Mouse (Mus musculus) MEL (cell line): ENCODE data around the gene Actn2. TPM values are rescaled to one million over a fixed set of nuclear protein-coding genes. Genes with fewer than 3 reads are reported as not detected.

Experiments
- DNase-seq: peaks from one replicate; pipeline ENCODE4 v3.0.0; 2011; ENCODE audit warnings: low read depth, low spot score
- H3K27ac ChIP-seq: 2 replicates; pipeline ENCODE4 v1.5.1; 2012; ENCODE audit warnings: low read depth, mild to moderate bottlenecking, control low read depth, low read length, moderate library complexity; ENCODE audit not compliant: control insufficient read depth
- H3K27me3 ChIP-seq, 2 experiments: fragments of 150-350 bp in 1 of 2; sonication (generic) in 1 of 2; 2 replicates each; pipeline ENCODE4 v1.6.1; 2012; ENCODE audit warnings: low read length in 2 of 2, mild to moderate bottlenecking in 2 of 2, improper control_type of control experiment in 1 of 2, moderate library complexity in 1 of 2; ENCODE audit not compliant: insufficient read depth in 2 of 2, control insufficient read depth in 1 of 2
- H3K36me3 ChIP-seq, 2 experiments: 2 replicates each; pipeline ENCODE4 v1.6.1; 2012 to 2014; ENCODE audit warnings: low read length in 2 of 2, improper control_type of control experiment in 1 of 2, inconsistent platforms in 1 of 2, mild to moderate bottlenecking in 1 of 2; ENCODE audit not compliant: insufficient read depth in 2 of 2, control insufficient read depth in 1 of 2
- H3K4me1 ChIP-seq, 2 experiments: fragments of 150-350 bp in 1 of 2; sonication (generic) in 1 of 2; 2 replicates each; pipeline ENCODE4 v1.6.1; 2012; ENCODE audit warnings: low read length in 2 of 2, improper control_type of control experiment in 1 of 2, mild to moderate bottlenecking in 1 of 2; ENCODE audit not compliant: insufficient read depth in 2 of 2, control insufficient read depth in 1 of 2
- H3K4me3 ChIP-seq, 2 experiments: fragments of 150-350 bp in 1 of 2; sonication (generic) in 1 of 2; 2 replicates each; pipeline ENCODE4 v1.5.1; 2012; ENCODE audit warnings: low read depth in 2 of 2, low read length in 2 of 2, mild to moderate bottlenecking in 2 of 2, moderate library complexity in 2 of 2, control low read depth in 1 of 2, improper control_type of control experiment in 1 of 2; ENCODE audit not compliant: control insufficient read depth in 1 of 2, insufficient read depth in 1 of 2
- H3K79me2 ChIP-seq: 2 replicates; pipeline ENCODE4 v1.6.1; 2012; ENCODE audit warnings: mild to moderate bottlenecking, low read length, moderate library complexity; ENCODE audit not compliant: control insufficient read depth, poor library complexity, insufficient read depth
- H3K9ac ChIP-seq: 2 replicates; pipeline ENCODE4 v1.6.1; 2012; ENCODE audit warnings: low read depth, mild to moderate bottlenecking, control low read depth, low read length, moderate library complexity; ENCODE audit not compliant: control insufficient read depth, poor library complexity, severe bottlenecking
- H3K9me3 ChIP-seq: fragments of 150-350 bp; sonication (generic); replicated peaks from 2 replicates; pipeline ENCODE4 v1.6.1; 2012; ENCODE audit warnings: mild to moderate bottlenecking, low read length, improper control_type of control experiment, moderate library complexity; ENCODE audit not compliant: insufficient read depth
- BHLHE40 ChIP-seq: IDR thresholded peaks from 2 replicates; pipeline ENCODE4 v1.6.1; 2012; ENCODE audit warnings: low read depth, mild to moderate bottlenecking, inconsistent platforms, low read length, improper control_type of control experiment, borderline replicate concordance
- CHD1 ChIP-seq: IDR thresholded peaks from 2 replicates; pipeline ENCODE4 v1.6.1; 2012; ENCODE audit warnings: low read depth, mild to moderate bottlenecking, inconsistent platforms, low read length, improper control_type of control experiment
- CHD2 ChIP-seq: IDR thresholded peaks from 2 replicates; pipeline ENCODE4 v1.6.1; 2011; ENCODE audit warnings: low read length, improper control_type of control experiment
- ELF1 ChIP-seq: IDR thresholded peaks from 2 replicates; pipeline ENCODE4 v1.6.1; 2014; ENCODE audit warnings: low read depth, mild to moderate bottlenecking, inconsistent platforms, low read length, improper control_type of control experiment, moderate library complexity
- EP300 ChIP-seq, 2 experiments: IDR thresholded peaks; 2 replicates each; pipeline ENCODE4 v1.6.1; 2011; ENCODE audit warnings: improper control_type of control experiment in 2 of 2, low read length in 2 of 2, low read depth in 1 of 2, mild to moderate bottlenecking in 1 of 2
- ETS1 ChIP-seq: IDR thresholded peaks from 2 replicates; pipeline ENCODE4 v1.6.1; 2012; ENCODE audit warnings: low read depth, mild to moderate bottlenecking, inconsistent platforms, low read length, improper control_type of control experiment, moderate library complexity
- GABPA ChIP-seq: IDR thresholded peaks from 2 replicates; pipeline ENCODE4 v1.6.1; 2012; ENCODE audit warnings: low read depth, mild to moderate bottlenecking, inconsistent platforms, low read length, improper control_type of control experiment, moderate library complexity
- JUND ChIP-seq: IDR thresholded peaks from 2 replicates; pipeline ENCODE4 v1.6.1; 2011; ENCODE audit warnings: low read depth, mild to moderate bottlenecking, improper control_type of control experiment, low read length
- KAT2A ChIP-seq: conservative IDR thresholded peaks from 2 replicates; pipeline ENCODE4 v1.6.1; 2012; ENCODE audit warnings: low read depth, low read length, improper control_type of control experiment, inconsistent platforms
- MAZ ChIP-seq: IDR thresholded peaks from 2 replicates; pipeline ENCODE4 v1.6.1; 2012; ENCODE audit warnings: low read depth, mild to moderate bottlenecking, inconsistent platforms, low read length, improper control_type of control experiment
- MEF2A ChIP-seq: IDR thresholded peaks from 2 replicates; pipeline ENCODE4 v1.6.1; 2014; ENCODE audit warnings: low read depth, mild to moderate bottlenecking, inconsistent platforms, low read length, improper control_type of control experiment; ENCODE audit not compliant: poor library complexity, insufficient replicate concordance, severe bottlenecking; ENCODE audit errors: extremely low read depth
- MYB ChIP-seq: IDR thresholded peaks from 2 replicates; pipeline ENCODE4 v1.6.1; 2011; ENCODE audit warnings: mild to moderate bottlenecking, low read depth, low read length, improper control_type of control experiment
- NELFE ChIP-seq: IDR thresholded peaks from 2 replicates; pipeline ENCODE4 v1.6.1; 2011; ENCODE audit warnings: low read depth, low read length, improper control_type of control experiment
- POLR2A ChIP-seq, 2 experiments: IDR thresholded peaks; 2 replicates each; pipeline ENCODE4 v1.6.1; 2011 to 2012; ENCODE audit warnings: low read length in 2 of 2, mild to moderate bottlenecking in 2 of 2, control low read depth in 1 of 2, improper control_type of control experiment in 1 of 2, low read depth in 1 of 2, moderate library complexity in 1 of 2; ENCODE audit not compliant: control insufficient read depth in 1 of 2, insufficient read depth in 1 of 2, poor library complexity in 1 of 2
- SIN3A ChIP-seq: IDR thresholded peaks from 2 replicates; pipeline ENCODE4 v1.6.1; 2012; ENCODE audit warnings: low read length, improper control_type of control experiment, inconsistent platforms
- SMC3 ChIP-seq: IDR thresholded peaks from 2 replicates; pipeline ENCODE4 v1.6.1; 2011; ENCODE audit warnings: low read depth, low read length, improper control_type of control experiment
- TAL1 ChIP-seq: IDR thresholded peaks from 2 replicates; pipeline ENCODE4 v1.6.1; 2012; ENCODE audit warnings: mild to moderate bottlenecking, inconsistent platforms, low read length, moderate library complexity, mixed read lengths
- UBTF ChIP-seq: IDR thresholded peaks from 2 replicates; pipeline ENCODE4 v1.6.1; 2012; ENCODE audit warnings: low read depth, mild to moderate bottlenecking, inconsistent platforms, low read length, improper control_type of control experiment, moderate library complexity, borderline replicate concordance; ENCODE audit not compliant: insufficient read depth
- USF1 ChIP-seq: IDR thresholded peaks from 2 replicates; pipeline ENCODE4 v1.6.1; 2014; ENCODE audit warnings: low read depth, mild to moderate bottlenecking, inconsistent platforms, low read length, improper control_type of control experiment, moderate library complexity
- USF2 ChIP-seq, 2 experiments: IDR thresholded peaks; 2 replicates each; pipeline ENCODE4 v1.6.1; 2011 to 2012; ENCODE audit warnings: improper control_type of control experiment in 2 of 2, low read length in 2 of 2, borderline replicate concordance in 1 of 2, inconsistent platforms in 1 of 2, low read depth in 1 of 2, mild to moderate bottlenecking in 1 of 2; ENCODE audit not compliant: insufficient read depth in 1 of 2
- ZC3H11A ChIP-seq: IDR thresholded peaks from 2 replicates; pipeline ENCODE4 v1.6.1; 2012; ENCODE audit warnings: low read depth, mild to moderate bottlenecking, inconsistent platforms, low read length, improper control_type of control experiment
- ZNF384 ChIP-seq: IDR thresholded peaks from 2 replicates; pipeline ENCODE4 v1.6.1; 2012; ENCODE audit warnings: low read depth, mild to moderate bottlenecking, inconsistent platforms, low read length, improper control_type of control experiment
- polyA plus RNA-seq, 2 experiments: library from polyadenylated mRNA; stranded (reverse) in 1 of 2; unstranded in 1 of 2; fragments of >175 nt in 1 of 2; fragments of >200 nt in 1 of 2; gene quantifications; 2 replicates each; pipeline versions ENCODE4 v1.2.1 to v1.2.4; 2012; ENCODE audit warnings: low replicate concordance in 2 of 2, low read depth in 1 of 2; ENCODE audit not compliant: insufficient read length in 2 of 2, insufficient read depth in 1 of 2, missing spikeins in 1 of 2
- total RNA-seq: library from RNA; depleted of rRNA; stranded (reverse); fragments of 300-350 nt; gene quantifications from 2 replicates; pipeline ENCODE4 v1.2.3, GENCODE M21; 2012

Gene Actn2
- total and polyA plus RNA-seq, 3 experiments = not detected

DNA sequence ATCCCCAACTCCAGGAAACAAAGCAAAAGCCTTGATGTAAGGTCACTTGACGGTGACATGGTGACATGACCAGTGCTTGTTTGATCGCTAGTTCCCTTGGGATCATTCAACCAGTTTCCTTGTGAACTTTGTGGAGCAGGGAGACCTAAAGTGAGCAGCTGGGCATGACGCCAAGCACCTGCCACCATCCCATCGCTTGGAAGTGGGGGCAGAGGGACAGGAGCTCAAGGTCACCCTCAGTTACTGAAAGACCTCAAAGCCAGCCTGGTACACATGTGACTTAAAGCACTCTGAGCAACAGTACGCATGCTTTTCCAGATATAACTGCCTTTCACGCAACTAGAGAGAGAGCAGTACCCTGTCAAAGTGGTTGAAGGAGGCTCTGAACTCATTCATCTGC is 65.8 kb downstream of the Actn2 start:
- H3K36me3 ChIP-seq = no peaks in the 10 kb centered on the region
- no peak overlapping the region for H3K27ac ChIP-seq
- no peaks in the 10 kb centered on the region for H3K79me2 ChIP-seq
- no peak overlapping the region for H3K9ac ChIP-seq
- no peaks in the 10 kb centered on the region; a peak in 1 of 4 replicates for H3K27me3 ChIP-seq
- H3K4me3 ChIP-seq = no peak overlapping the region
- DNase-seq = no peak
- no peaks in the 10 kb centered on the region for H3K9me3 ChIP-seq
- H3K4me1 ChIP-seq = 0 out of 4 replicates have a peak, but pooled peaks cover 0 to 8% of the 10 kb centered on the region in 2 experiments
- TF ChIP-seq CHD1 (no peak), BHLHE40 (no peak), ZNF384 (no peak), NELFE (no peak), CHD2 (no peak), POLR2A (IDR thresholded peaks at IDR 0.05; ENCODE audit: control insufficient read depth in 1 of 2, insufficient read depth in 1 of 2, low read depth in 1 of 2, low read length in 2 of 2, poor library complexity in 1 of 2) (no peak), ETS1 (no peak), MEF2A (no peak), SIN3A (no peak), MYB (no peak), USF1 (no peak), JUND (no peak), ELF1 (no peak)

DNA sequence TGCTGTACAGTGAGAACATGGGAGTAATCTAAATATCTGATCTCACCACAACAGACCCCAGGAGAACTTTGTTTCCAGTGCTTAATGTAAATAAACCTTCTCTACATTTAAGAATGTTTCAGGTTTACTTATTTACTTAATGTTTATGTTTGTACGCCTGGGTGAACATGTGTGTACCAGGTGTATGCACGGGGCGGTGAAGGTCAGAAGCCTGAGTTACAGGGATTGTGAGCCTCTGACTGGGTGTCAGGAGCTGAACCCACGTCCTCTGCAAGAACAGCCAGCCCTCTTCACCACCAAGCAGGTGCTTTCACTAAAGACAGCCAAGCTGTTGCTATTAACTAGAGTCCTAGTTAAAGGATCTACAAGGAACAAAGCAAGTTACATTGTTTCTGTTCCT is 66.3 kb downstream of the Actn2 start:
- H3K9ac ChIP-seq = no peak overlapping the region
- no peak for DNase-seq
- H3K4me1 ChIP-seq = 0 out of 4 replicates have a peak, but pooled peaks cover 0 to 8% of the 10 kb centered on the region in 2 experiments
- no peak for TF ChIP-seq ETS1
- TF ChIP-seq UBTF = no peak
- no peak for TF ChIP-seq KAT2A
- TF ChIP-seq EP300 (IDR thresholded peaks at IDR 0.05; ENCODE audit: low read depth in 1 of 2, low read length in 2 of 2) = no peak
- TF ChIP-seq GABPA = no peak
- no peak for TF ChIP-seq SMC3
- no peak for TF ChIP-seq MAZ
- no peak for TF ChIP-seq ZC3H11A
- TF ChIP-seq CHD1 = no peak
- TF ChIP-seq TAL1 = no peak
- TF ChIP-seq USF2 (IDR thresholded peaks at IDR 0.05; ENCODE audit: borderline replicate concordance in 1 of 2, insufficient read depth in 1 of 2, low read depth in 1 of 2, low read length in 2 of 2) = no peak
- H3K9me3 ChIP-seq = no peaks in the 10 kb centered on the region
- H3K36me3 ChIP-seq = no peaks in the 10 kb centered on the region
- no peaks in the 10 kb centered on the region for H3K79me2 ChIP-seq
- no peaks in the 10 kb centered on the region for H3K27me3 ChIP-seq
- H3K4me3 ChIP-seq = no peak overlapping the region
- no peak overlapping the region for H3K27ac ChIP-seq
